Mouse (Mus musculus): ENCODE results near the gene Ick.
"Not testable (repeated sequence)": the region's sequence is repeated elsewhere in the genome, so short reads cannot be mapped to it uniquely, and the experiment has no call there.

Ick gene

GRCm38 (mm10) chr9:78154211-78154977 is 45.4 kb downstream of the Ick start:
- no peak for DNase-seq

GRCm38 (mm10) chr9:78157221-78157620 is 48.2 kb downstream of the Ick start:
- DNase-seq, result no peak

- DNase-seq, result no peak
Measured at GRCm38 (mm10) chr9:78163291-78163690, 54.3 kb downstream of the Ick start.

GRCm38 (mm10) chr9:78164741-78165140 is 55.7 kb downstream of the Ick start:
- no peak for DNase-seq

- no peak for DNase-seq
Measured at GRCm38 (mm10) chr9:78165454-78165853, 56.5 kb downstream of the Ick start.

- DNase-seq, result no peak
Measured at GRCm38 (mm10) chr9:78166694-78167452, 57.9 kb downstream of the Ick start.

- no peak for DNase-seq
Measured at GRCm38 (mm10) chr9:78167453-78167969, 58.5 kb downstream of the Ick start.

- DNase-seq, result no peak
Measured at GRCm38 (mm10) chr9:78168864-78169263, 59.9 kb downstream of the Ick start.

- DNase-seq, result no peak
Measured at GRCm38 (mm10) chr9:78174016-78174415, 65.0 kb downstream of the Ick start.

- not testable (repeated sequence) for DNase-seq
Measured at GRCm38 (mm10) chr9:78174925-78175276, 65.9 kb downstream of the Ick start.

GRCm38 (mm10) chr9:78175277-78176200 is 66.5 kb downstream of the Ick start:
- peak; percentile 98 to 100 for DNase-seq

GRCm38 (mm10) chr9:78176201-78176727 is 67.3 kb downstream of the Ick start:
- DNase-seq, result peak; percentile 77 to 78

GRCm38 (mm10) chr9:78176831-78177230 is 67.8 kb downstream of the Ick start:
- DNase-seq, result peak; percentile 17 to 27

- no peak for DNase-seq
Measured at GRCm38 (mm10) chr9:78178197-78178596, 69.2 kb downstream of the Ick start.

GRCm38 (mm10) chr9:78179071-78179470 is 70.1 kb downstream of the Ick start:
- DNase-seq, result no peak

GRCm38 (mm10) chr9:78182474-78182873 is 73.5 kb downstream of the Ick start, which contains the start of gene Gsta4:
TSS of gene Gsta4 (plus strand) at chr9:78182774.
- DNase-seq, result not testable (repeated sequence)

GRCm38 (mm10) chr9:78185686-78186085 is 76.7 kb downstream of the Ick start:
- DNase-seq, result peak in 1 of 2 experiments; percentile 29

- no peak for DNase-seq
Measured at GRCm38 (mm10) chr9:78188910-78189309, 79.9 kb downstream of the Ick start.

- DNase-seq, result peak in 1 of 2 experiments; percentile 41
Measured at GRCm38 (mm10) chr9:78190651-78191634, 82.0 kb downstream of the Ick start.

- DNase-seq, result peak; percentile 86 to 87
Measured at GRCm38 (mm10) chr9:78191736-78192135, 82.7 kb downstream of the Ick start.

All from kidney, postnatal 36 days (tissue).